Mouse (Mus musculus) ES-E14 (cell line): ENCODE measurements around the gene 2310022A10Rik.

Experiments
- CHD2 ChIP-seq: IDR thresholded peaks from 2 replicates; pipeline ENCODE4 v1.6.1; 2014; ENCODE audit warnings: mild to moderate bottlenecking, low read depth, low read length, inconsistent platforms
- MAFK ChIP-seq: IDR thresholded peaks from 2 replicates; pipeline ENCODE4 v1.6.1; 2014; ENCODE audit warnings: mild to moderate bottlenecking, low read depth, low read length, inconsistent platforms; ENCODE audit not compliant: insufficient read depth
- ZC3H11A ChIP-seq: IDR thresholded peaks from 2 replicates; pipeline ENCODE4 v1.6.1; 2012; ENCODE audit warnings: low read depth, mild to moderate bottlenecking, inconsistent platforms, low read length, borderline replicate concordance
- ZNF384 ChIP-seq: IDR thresholded peaks from 2 replicates; pipeline ENCODE4 v1.6.1; 2012; ENCODE audit warnings: low read depth, low read length, inconsistent platforms

DNA sequence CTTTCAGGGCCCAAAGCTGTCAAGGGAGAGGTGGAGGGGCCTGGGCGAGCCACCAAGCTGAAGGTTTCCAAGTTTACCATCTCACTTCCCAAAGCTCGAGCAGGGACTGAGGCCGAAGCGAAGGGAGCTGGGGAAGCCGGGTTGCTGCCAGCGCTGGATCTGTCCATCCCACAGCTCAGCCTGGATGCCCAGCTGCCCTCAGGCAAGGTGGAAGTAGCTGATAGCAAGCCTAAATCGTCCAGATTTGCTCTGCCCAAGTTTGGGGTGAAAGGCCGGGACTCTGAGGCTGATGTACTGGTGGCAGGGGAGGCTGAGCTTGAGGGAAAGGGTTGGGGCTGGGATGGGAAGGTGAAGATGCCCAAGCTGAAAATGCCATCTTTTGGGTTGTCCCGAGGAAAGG, 34.7 kb upstream of the 2310022A10Rik start:
- TF ChIP-seq ZC3H11A (no peak), ZNF384 (no peak), MAFK (no peak), CHD2 (no peak)
